Mouse (Mus musculus) testis, adult 2 months (tissue): Measurements from ENCODE around the gene Tenm1.

Experiments
- CTCF ChIP-seq: fragments of 200-500 bp; IDR thresholded peaks from 2 replicates; pipeline ENCODE4 v1.5.1; 2012; ENCODE audit warnings: low read depth, mild to moderate bottlenecking, inconsistent platforms, low read length, moderate library complexity; ENCODE audit not compliant: control insufficient read depth, insufficient read depth, insufficient replicate concordance
- POLR2A ChIP-seq: fragments of 200-500 bp; IDR thresholded peaks from 2 replicates; pipeline ENCODE4 v1.6.1; 2012; ENCODE audit warnings: low read depth, mild to moderate bottlenecking, inconsistent platforms, low read length, moderate library complexity; ENCODE audit not compliant: control insufficient read depth

DNA sequence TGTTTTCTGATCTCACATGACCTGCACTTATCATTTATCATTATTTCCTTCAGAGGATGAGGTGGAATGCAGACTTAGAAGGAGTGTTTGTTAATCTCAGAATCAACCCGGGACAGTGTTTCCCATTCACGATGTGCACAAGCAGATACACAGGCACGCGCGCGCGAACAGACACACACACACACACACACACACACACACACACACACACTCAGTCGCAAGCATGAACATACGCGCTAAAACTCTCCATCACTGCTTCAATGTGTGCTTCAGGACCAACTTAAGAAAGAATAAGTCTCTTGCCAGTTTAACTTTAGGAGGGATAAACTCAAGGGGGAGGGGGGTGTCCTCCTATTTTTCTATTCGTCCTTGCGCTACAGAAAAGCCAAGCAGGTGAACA is 411 bp upstream of the Tenm1 start:
- TF ChIP-seq POLR2A: no peak
- TF ChIP-seq CTCF: no peak
